10 mouse cellular contexts compared by ENCODE assay signal in genomic region chr5:40760224-40760623, GRCm38 (mm10).
"Had no signal": no experiment of that assay in that cellular context is flagged by ENCODE, and none has a peak within 500 bp of the region (broad histone marks: within the 10 kb centered on the region; RNA-seq: fewer than 3 reads in every experiment).

No protein-coding gene starts in this region.

- H3K4me1 ChIP-seq: kidney, embryonic 15.5 days; limb, embryonic 15.5 days; midbrain, embryonic 12.5 days; stomach, embryonic 15.5 days had no signal

- H3K27ac ChIP-seq: kidney, embryonic 15.5 days; limb, embryonic 15.5 days; liver, embryonic 14.5 days; midbrain, embryonic 12.5 days; stomach, embryonic 15.5 days had no signal

- H3K4me3 ChIP-seq: kidney, embryonic 15.5 days; limb, embryonic 15.5 days; midbrain, embryonic 12.5 days; stomach, embryonic 15.5 days had no signal

- H3K27me3 ChIP-seq: kidney, embryonic 15.5 days; limb, embryonic 15.5 days; midbrain, embryonic 12.5 days; stomach, embryonic 15.5 days had no signal

- H3K4me2 ChIP-seq: kidney, embryonic 15.5 days; limb, embryonic 15.5 days; midbrain, embryonic 12.5 days; stomach, embryonic 15.5 days had no signal

- H3K36me3 ChIP-seq: kidney, embryonic 15.5 days; limb, embryonic 15.5 days; midbrain, embryonic 12.5 days; stomach, embryonic 15.5 days had no signal

- H3K9ac ChIP-seq: kidney, embryonic 15.5 days; limb, embryonic 15.5 days; liver, embryonic 14.5 days; midbrain, embryonic 12.5 days; stomach, embryonic 15.5 days had no signal

- H3K9me3 ChIP-seq: kidney, embryonic 15.5 days; limb, embryonic 15.5 days; midbrain, embryonic 12.5 days; stomach, embryonic 15.5 days had no signal

- ATAC-seq: midbrain, embryonic 16.5 days had no signal

- DNase-seq: kidney, postnatal 25 days; lung, adult 18-20 months; thymus, adult 2 months; thymus, postnatal 36 days had no signal
